Mouse (Mus musculus): ENCODE results near the gene Camta1. TPM values are rescaled to one million over a fixed set of nuclear protein-coding genes. Genes with fewer than 3 reads are reported as not detected.

Gene Camta1
- polyA plus RNA-seq, 1 experiment from 2014 or later = 171 TPM

DNA sequence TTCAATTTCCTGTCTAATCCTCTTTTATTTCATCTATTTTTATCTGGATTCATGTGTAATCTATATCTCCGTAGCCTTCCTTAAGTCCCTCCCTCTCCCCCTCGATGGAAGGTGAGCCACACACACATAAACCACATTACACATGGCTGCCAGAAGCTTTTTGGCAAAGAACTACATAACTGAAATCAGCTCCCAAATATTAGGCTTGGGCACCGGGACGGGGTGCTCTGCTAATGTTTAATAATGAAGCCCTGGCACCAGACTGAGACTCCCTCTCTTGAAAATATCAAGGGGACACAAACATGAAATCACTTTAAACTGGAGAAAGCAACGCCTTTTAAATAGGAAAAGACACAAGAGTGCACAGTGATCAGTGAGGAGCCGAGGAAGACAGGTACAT is 755.8 kb downstream of the Camta1 start:
- H3K27me3 ChIP-seq (ENCODE audit: control insufficient read depth, insufficient read depth, low read length) = no peaks in the 10 kb centered on the region
- peaks cover 47% of the 10 kb centered on the region for H3K4me1 ChIP-seq (replicated peaks; ENCODE audit: control insufficient read depth, insufficient read depth, low read length)
- ATAC-seq (ENCODE audit: low FRiP score) (no peak), DNase-seq (ENCODE audit: low spot score) (no peak)
- H3K4me2 ChIP-seq (replicated peaks) = peak overlapping the region; percentile 68
- peak overlapping the region; percentile 75 for H3K4me3 ChIP-seq (replicated peaks; ENCODE audit: low read length)
- H3K9me3 ChIP-seq (ENCODE audit: control insufficient read depth, low read length) = no peaks in the 10 kb centered on the region
- peak overlapping the region; percentile 92 for H3K9ac ChIP-seq
- 68% methylated on average over 6 of the region's 6 CpGs for WGBS
- H3K27ac ChIP-seq = no peak overlapping the region
- no peaks in the 10 kb centered on the region for H3K36me3 ChIP-seq (replicated peaks; ENCODE audit: control insufficient read depth, insufficient read depth)

DNA sequence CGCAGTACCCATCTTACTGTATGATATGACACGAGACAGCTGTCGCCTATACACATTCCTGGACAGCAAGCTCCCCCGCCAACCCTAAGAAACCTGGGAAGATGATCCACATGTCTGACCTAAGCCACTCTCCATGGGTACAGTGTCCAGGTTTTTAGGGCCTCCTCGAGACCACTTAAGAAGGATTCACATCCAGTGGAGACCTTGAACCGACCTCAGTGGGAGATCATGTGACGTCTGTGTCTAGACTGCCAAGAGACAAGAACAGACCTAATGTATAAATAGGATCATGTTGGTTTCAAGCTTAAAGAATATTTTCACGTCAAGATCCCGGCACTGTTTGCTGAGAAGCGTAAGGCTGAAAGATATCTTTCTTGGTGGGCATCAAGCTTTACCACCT is 757.5 kb downstream of the Camta1 start:
- Histone ChIP-seq H3K4me3 (replicated peaks; ENCODE audit: low read length) (no peak overlapping the region), H3K4me2 (replicated peaks) (peak overlapping the region; percentile 68; the same call in 1 of the 2 replicates), H3K27me3 (ENCODE audit: control insufficient read depth, insufficient read depth, low read length) (no peaks in the 10 kb centered on the region), H3K36me3 (replicated peaks; ENCODE audit: control insufficient read depth, insufficient read depth) (no peaks in the 10 kb centered on the region), H3K27ac (no peak overlapping the region), H3K9me3 (ENCODE audit: control insufficient read depth, low read length) (no peaks in the 10 kb centered on the region), H3K4me1 (replicated peaks; ENCODE audit: control insufficient read depth, insufficient read depth, low read length) (peaks cover 47% of the 10 kb centered on the region), H3K9ac (no peak overlapping the region)
- ATAC-seq (ENCODE audit: low FRiP score) (no peak), DNase-seq (ENCODE audit: low spot score) (no peak)
- 87% methylated on average over 10 of the region's 10 CpGs for WGBS

DNA sequence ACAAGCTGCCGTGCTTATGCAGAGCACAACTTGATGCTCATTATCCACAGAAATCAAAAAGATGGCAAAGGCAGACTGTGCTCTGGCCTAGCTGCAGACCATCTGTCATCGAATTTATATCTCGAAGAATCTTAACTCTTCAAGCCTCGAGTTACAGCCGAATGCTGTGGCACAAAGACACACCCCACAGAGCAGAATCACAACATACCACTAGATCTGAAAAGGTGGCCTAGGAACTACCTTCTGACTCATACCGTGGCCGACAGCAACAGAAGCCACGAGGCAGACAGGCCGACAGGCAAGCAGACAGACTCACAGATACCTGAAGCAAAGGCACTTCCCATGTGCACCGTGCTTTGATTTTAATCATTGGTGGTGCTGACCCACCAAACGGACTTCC is 758.0 kb downstream of the Camta1 start:
- no peak overlapping the region for H3K4me3 ChIP-seq (replicated peaks; ENCODE audit: low read length)
- H3K27ac ChIP-seq = no peak overlapping the region
- H3K36me3 ChIP-seq (replicated peaks; ENCODE audit: control insufficient read depth, insufficient read depth) = no peaks in the 10 kb centered on the region
- H3K4me2 ChIP-seq (replicated peaks) = no peak overlapping the region; the same call in 1 of the 2 replicates
- H3K9ac ChIP-seq = no peak overlapping the region
- no peaks in the 10 kb centered on the region for H3K27me3 ChIP-seq (ENCODE audit: control insufficient read depth, insufficient read depth, low read length)
- DNase-seq (ENCODE audit: low spot score) (no peak), ATAC-seq (ENCODE audit: low FRiP score) (no peak)
- no peaks in the 10 kb centered on the region for H3K9me3 ChIP-seq (ENCODE audit: control insufficient read depth, low read length)
- WGBS = 79% methylated on average over 11 of the region's 11 CpGs
- peaks cover 49% of the 10 kb centered on the region for H3K4me1 ChIP-seq (replicated peaks; ENCODE audit: control insufficient read depth, insufficient read depth, low read length)

DNA sequence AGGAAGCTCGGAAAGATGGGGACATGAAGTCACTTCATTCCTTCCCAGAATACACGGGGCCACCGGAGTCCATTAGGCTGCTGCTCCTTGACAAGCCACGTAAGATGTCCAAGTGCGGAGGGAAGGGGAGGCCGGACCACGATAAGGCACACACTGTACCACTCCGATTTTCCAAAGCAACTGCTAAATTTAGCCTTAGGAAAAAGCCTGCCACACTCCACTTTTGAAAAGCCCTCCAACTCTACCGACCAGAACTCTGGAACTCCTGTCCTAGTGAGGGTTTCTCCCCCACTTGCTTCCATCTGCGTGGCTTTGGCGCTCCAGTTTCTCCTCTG is 764.6 kb downstream of the Camta1 start:
- no peaks in the 10 kb centered on the region for H3K9me3 ChIP-seq (ENCODE audit: control insufficient read depth, low read length)
- H3K4me1 ChIP-seq (replicated peaks; ENCODE audit: control insufficient read depth, insufficient read depth, low read length) = peaks cover 15% of the 10 kb centered on the region; the same call in 1 of the 2 replicates
- no peak overlapping the region for H3K4me2 ChIP-seq (replicated peaks)
- ATAC-seq (ENCODE audit: low FRiP score) (no peak), DNase-seq (ENCODE audit: low spot score) (no peak)
- H3K27me3 ChIP-seq (ENCODE audit: control insufficient read depth, insufficient read depth, low read length) = no peaks in the 10 kb centered on the region
- H3K4me3 ChIP-seq (replicated peaks; ENCODE audit: low read length) = no peak overlapping the region
- 91% methylated on average over 11 of the region's 11 CpGs for WGBS
- no peaks in the 10 kb centered on the region for H3K36me3 ChIP-seq (replicated peaks; ENCODE audit: control insufficient read depth, insufficient read depth)
- no peak overlapping the region for H3K9ac ChIP-seq
- H3K27ac ChIP-seq = no peak overlapping the region

DNA sequence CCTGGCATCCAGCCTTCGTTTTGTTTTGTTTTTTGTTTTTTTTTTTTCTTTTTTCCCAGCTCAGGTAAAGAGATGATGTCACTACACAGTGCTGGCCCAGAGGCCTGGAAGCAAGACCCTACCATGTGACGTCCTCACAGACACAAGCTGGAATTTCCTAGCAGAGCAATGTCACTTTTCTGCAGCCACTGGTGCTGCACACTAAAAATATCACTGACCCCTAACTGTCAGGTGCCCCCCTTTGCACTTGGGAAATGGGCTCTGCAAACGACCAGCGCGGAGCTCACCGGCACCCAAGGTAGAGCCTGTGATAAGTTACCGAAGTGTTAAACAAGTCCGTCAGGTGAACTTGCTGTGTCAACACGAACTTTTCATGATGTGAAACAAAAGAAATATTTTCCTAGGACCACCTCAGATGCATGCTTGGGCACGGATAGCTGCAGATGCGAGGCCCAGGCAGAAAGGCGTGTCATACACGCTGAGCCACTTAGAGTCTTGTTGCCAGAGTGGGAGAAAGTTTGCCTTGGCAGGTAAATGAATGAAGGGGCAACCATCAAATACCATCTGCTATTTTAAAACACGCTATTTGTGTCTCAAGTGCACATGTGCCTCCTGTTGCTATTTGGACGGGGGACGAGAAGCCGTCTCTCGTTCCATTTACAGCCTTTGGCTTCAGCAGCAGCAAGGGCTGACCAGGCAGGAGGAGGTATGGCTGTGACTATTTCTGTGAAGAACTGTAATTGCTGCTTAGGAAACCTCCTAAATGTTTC is 765.2 kb downstream of the Camta1 start:
- Histone ChIP-seq H3K4me3 (replicated peaks; ENCODE audit: low read length) (no peak overlapping the region), H3K36me3 (replicated peaks; ENCODE audit: control insufficient read depth, insufficient read depth) (no peaks in the 10 kb centered on the region), H3K27me3 (ENCODE audit: control insufficient read depth, insufficient read depth, low read length) (no peaks in the 10 kb centered on the region), H3K9ac (no peak overlapping the region), H3K9me3 (ENCODE audit: control insufficient read depth, low read length) (no peaks in the 10 kb centered on the region), H3K4me1 (replicated peaks; ENCODE audit: control insufficient read depth, insufficient read depth, low read length) (peaks cover 13% of the 10 kb centered on the region; the same call in 1 of the 2 replicates), H3K27ac (no peak overlapping the region), H3K4me2 (replicated peaks) (no peak overlapping the region)
- WGBS = 90% methylated on average over 18 of the region's 18 CpGs
- DNase-seq (ENCODE audit: low spot score) (no peak), ATAC-seq (ENCODE audit: low FRiP score) (no peak)

DNA sequence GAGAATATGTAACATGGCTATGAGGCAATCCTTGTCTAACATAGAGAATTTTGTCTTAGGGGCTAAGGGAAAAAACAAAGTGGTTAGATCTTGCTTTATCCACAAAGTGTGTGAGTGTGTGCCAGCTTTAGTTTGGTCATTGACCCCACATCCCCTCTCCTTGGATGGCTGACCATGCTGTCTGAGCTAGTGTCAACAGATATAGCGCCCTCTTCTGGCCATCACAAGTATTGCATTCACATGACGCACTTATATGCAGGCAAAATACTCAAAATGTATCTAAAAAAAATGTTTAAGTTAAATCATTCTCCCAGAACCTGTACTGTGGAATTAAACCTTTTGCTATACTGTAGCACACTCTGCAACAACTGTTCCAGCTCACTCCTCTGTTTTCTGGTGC is 766.5 kb downstream of the Camta1 start:
- 35% methylated on average over 2 of the region's 2 CpGs for WGBS
- H3K9me3 ChIP-seq (ENCODE audit: control insufficient read depth, low read length) = no peaks in the 10 kb centered on the region
- H3K27me3 ChIP-seq (ENCODE audit: control insufficient read depth, insufficient read depth, low read length) = no peaks in the 10 kb centered on the region
- no peak overlapping the region for H3K4me3 ChIP-seq (replicated peaks; ENCODE audit: low read length)
- no peaks in the 10 kb centered on the region for H3K36me3 ChIP-seq (replicated peaks; ENCODE audit: control insufficient read depth, insufficient read depth)
- H3K27ac ChIP-seq = no peak overlapping the region
- ATAC-seq (ENCODE audit: low FRiP score) (no peak), DNase-seq (ENCODE audit: low spot score) (no peak)
- no peak overlapping the region for H3K9ac ChIP-seq
- H3K4me1 ChIP-seq (replicated peaks; ENCODE audit: control insufficient read depth, insufficient read depth, low read length) = peaks cover 9% of the 10 kb centered on the region; the same call in 1 of the 2 replicates
- no peak overlapping the region for H3K4me2 ChIP-seq (replicated peaks)

DNA sequence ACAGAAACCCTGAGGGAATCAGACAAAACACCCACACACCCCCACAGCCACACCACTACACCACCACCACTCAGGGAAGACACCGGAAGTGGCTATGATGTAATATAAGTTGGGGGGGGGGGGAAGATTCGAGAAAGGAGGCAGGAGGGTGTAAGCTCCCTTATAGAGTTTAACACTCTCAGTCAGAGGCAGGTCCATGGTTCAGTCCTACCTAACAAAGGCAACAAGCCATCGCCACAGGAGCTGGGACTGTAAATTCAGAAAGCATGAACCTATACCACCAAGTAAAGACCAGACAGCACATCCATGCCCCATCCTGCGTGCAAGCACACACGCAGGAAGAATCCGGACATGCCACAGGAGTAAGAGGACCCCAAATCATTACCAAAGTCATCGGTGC is 772.4 kb downstream of the Camta1 start, which contains the start of gene Gm13090:
Gm13090 (plus strand) TSS at position 301 of the 400 bp plus-strand sequence.
- Histone ChIP-seq H3K9ac (no peak within 1 kb of the TSS), H3K4me1 (replicated peaks; ENCODE audit: control insufficient read depth, insufficient read depth, low read length) (no peaks in the 10 kb centered on the region), H3K36me3 (replicated peaks; ENCODE audit: control insufficient read depth, insufficient read depth) (peaks cover 44% of the 10 kb centered on the region), H3K9me3 (ENCODE audit: control insufficient read depth, low read length) (no peaks in the 10 kb centered on the region), H3K27me3 (ENCODE audit: control insufficient read depth, insufficient read depth, low read length) (no peaks in the 10 kb centered on the region), H3K27ac (no peak within 1 kb of the TSS), H3K4me2 (replicated peaks) (no peak within 1 kb of the TSS), H3K4me3 (replicated peaks; ENCODE audit: low read length) (no peak within 1 kb of the TSS)
- 96% methylated on average over 7 of the region's 7 CpGs for WGBS
- ATAC-seq (ENCODE audit: low FRiP score) (no peak), DNase-seq (ENCODE audit: low spot score) (no peak)

DNA sequence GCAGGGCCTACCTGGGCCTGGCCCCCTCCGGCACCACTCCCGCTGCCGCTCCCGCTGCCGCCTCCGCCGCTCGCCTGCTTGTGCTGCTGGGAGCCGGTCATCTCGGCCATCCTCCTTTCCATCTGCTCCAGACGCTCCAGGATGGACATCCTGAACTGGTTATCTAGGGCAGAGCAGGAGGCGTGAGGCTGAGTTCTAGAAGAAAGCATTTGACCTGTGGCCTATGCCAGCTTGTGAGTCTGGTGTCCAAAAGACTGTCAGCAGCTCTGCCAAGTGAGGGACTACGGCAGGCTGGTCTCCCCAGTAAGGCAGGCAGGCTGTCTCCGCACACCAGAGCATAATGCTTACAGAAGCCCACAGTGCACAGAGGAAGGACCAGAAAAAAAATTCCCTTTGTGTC is 772.9 kb downstream of the Camta1 start:
- no peak overlapping the region for H3K9ac ChIP-seq
- H3K4me2 ChIP-seq (replicated peaks) = no peak overlapping the region
- H3K9me3 ChIP-seq (ENCODE audit: control insufficient read depth, low read length) = no peaks in the 10 kb centered on the region
- H3K27me3 ChIP-seq (ENCODE audit: control insufficient read depth, insufficient read depth, low read length) = no peaks in the 10 kb centered on the region
- WGBS = 88% methylated on average over 14 of the region's 14 CpGs
- H3K36me3 ChIP-seq (replicated peaks; ENCODE audit: control insufficient read depth, insufficient read depth) = peaks cover 48% of the 10 kb centered on the region
- DNase-seq (ENCODE audit: low spot score) = no peak
- no peaks in the 10 kb centered on the region for H3K4me1 ChIP-seq (replicated peaks; ENCODE audit: control insufficient read depth, insufficient read depth, low read length)
- no peak overlapping the region for H3K27ac ChIP-seq
- no peak for ATAC-seq (ENCODE audit: low FRiP score)
- no peak overlapping the region for H3K4me3 ChIP-seq (replicated peaks; ENCODE audit: low read length)

DNA sequence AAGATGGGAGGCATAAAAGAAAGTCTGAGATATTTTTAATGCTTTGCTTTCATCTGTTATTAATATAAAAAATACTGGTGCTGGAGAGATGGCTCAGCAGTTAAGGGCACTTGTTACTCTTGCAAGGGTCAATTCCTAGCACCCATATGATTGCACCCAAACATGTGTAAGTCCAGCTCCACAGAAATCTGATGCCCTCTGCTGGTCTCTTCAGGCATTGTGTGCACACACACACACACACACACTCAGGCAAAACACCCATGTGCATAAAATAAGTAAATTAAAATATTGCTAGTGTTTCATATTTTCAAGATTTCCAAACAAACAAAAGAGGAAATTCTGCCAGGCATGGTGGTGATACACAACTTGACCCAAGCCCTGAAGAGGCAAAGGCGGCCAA is 774.3 kb downstream of the Camta1 start:
- Histone ChIP-seq H3K4me2 (replicated peaks) (no peak overlapping the region), H3K9ac (no peak overlapping the region), H3K9me3 (ENCODE audit: control insufficient read depth, low read length) (no peaks in the 10 kb centered on the region), H3K27me3 (ENCODE audit: control insufficient read depth, insufficient read depth, low read length) (no peaks in the 10 kb centered on the region), H3K4me3 (replicated peaks; ENCODE audit: low read length) (no peak overlapping the region), H3K36me3 (replicated peaks; ENCODE audit: control insufficient read depth, insufficient read depth) (peaks cover 63% of the 10 kb centered on the region), H3K27ac (no peak overlapping the region), H3K4me1 (replicated peaks; ENCODE audit: control insufficient read depth, insufficient read depth, low read length) (no peaks in the 10 kb centered on the region)
- no peak for ATAC-seq (ENCODE audit: low FRiP score)
- DNase-seq (ENCODE audit: low spot score) = no peak
- 100% methylated on average over 1 of the region's 1 CpGs for WGBS

DNA sequence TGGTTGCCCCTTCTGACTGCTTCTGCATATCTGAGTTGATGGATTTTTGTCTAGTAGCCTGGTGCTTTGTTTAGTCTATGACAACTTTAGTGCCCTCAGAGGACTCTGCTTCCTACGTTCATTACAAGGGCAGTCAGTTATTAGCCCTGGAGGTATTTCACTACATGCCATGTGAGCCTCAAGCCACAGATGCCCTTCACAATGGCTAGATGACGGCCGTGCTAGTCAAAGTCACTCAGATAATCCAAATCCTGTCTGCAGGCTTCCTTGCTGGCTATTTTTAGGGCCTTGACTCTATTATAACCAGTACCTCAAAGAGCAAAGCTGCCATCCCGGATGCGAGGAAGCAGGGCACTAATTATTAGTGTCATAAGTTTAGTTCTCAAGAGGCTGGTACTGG is 778.6 kb downstream of the Camta1 start:
- Histone ChIP-seq H3K27me3 (ENCODE audit: control insufficient read depth, insufficient read depth, low read length) (no peaks in the 10 kb centered on the region), H3K9ac (no peak overlapping the region), H3K4me3 (replicated peaks; ENCODE audit: low read length) (no peak overlapping the region), H3K36me3 (replicated peaks; ENCODE audit: control insufficient read depth, insufficient read depth) (peaks cover 98% of the 10 kb centered on the region), H3K9me3 (ENCODE audit: control insufficient read depth, low read length) (no peaks in the 10 kb centered on the region), H3K4me1 (replicated peaks; ENCODE audit: control insufficient read depth, insufficient read depth, low read length) (no peaks in the 10 kb centered on the region), H3K4me2 (replicated peaks) (no peak overlapping the region), H3K27ac (no peak overlapping the region)
- ATAC-seq (ENCODE audit: low FRiP score) = no peak
- 79% methylated on average over 5 of the region's 5 CpGs for WGBS
- DNase-seq (ENCODE audit: low spot score) = no peak
